Mouse (Mus musculus) neutrophil, adult 83 days (primary cell): ENCODE results near the gene Mcl1. TPM values are rescaled to one million over a fixed set of nuclear protein-coding genes. Genes with fewer than 3 reads are reported as not detected.

ENCODE experiments used
- total RNA-seq, 2 experiments: library from RNA; stranded (reverse); gene quantifications; one replicate each; pipeline ENCODE4 v1.2.4; 2023

Gene Mcl1
- 100 to 1,000 TPM; 760 to 809 TPM for total RNA-seq

GRCm38 (mm10) chr3:95658236-95658867 is at the start of gene Mcl1:
Gene Mcl1 (plus strand): TSS chr3:95658788.

GRCm38 (mm10) chr3:95624628-95625503 is 33.7 kb upstream of the Mcl1 start, which contains the start of gene Ensa:
Gene Ensa (plus strand): TSS chr3:95624993.

GRCm38 (mm10) chr3:95687524-95688421 is 29.2 kb downstream of the Mcl1 start, which contains the start of gene Adamtsl4:
Gene Adamtsl4 (minus strand): TSS chr3:95687917.

Other genes with a start within 250 kb of the Mcl1 start
- gene Arnt, start 224.4 kb upstream of the Mcl1 start, total RNA-seq = 10 to 100 TPM; 53.9 to 57.9 TPM
- 1 to 10 TPM in 1 of 2 experiments, under 1 TPM in 1; 0.97 to 1.5 TPM for gene Ctsk, start 159.5 kb upstream of the Mcl1 start, total RNA-seq
- gene Ctss, start 132.0 kb upstream of the Mcl1 start, total RNA-seq = 100 to 1,000 TPM; 215 to 257 TPM
- gene Hormad1, start 99.1 kb upstream of the Mcl1 start, total RNA-seq = not detected
- gene Golph3l, start 69.9 kb upstream of the Mcl1 start, total RNA-seq = 10 to 100 TPM; 22.1 to 22.2 TPM
- gene Ensa, start 33.8 kb upstream of the Mcl1 start, total RNA-seq = 10 to 100 TPM; 66.0 to 72.8 TPM
- 1 to 10 TPM in 1 of 2 experiments, under 1 TPM in 1; 0.88 to 4.0 TPM for gene Adamtsl4, start 29.1 kb downstream of the Mcl1 start, total RNA-seq
- gene Ecm1, start 80.8 kb downstream of the Mcl1 start, total RNA-seq = 1 to 10 TPM; 4.6 to 8.3 TPM
- gene Tars2, start 101.4 kb downstream of the Mcl1 start, total RNA-seq = 10 to 100 TPM; 13.8 to 19.2 TPM
- 10 to 100 TPM; 45.9 to 48.8 TPM for gene Rprd2, start 160.1 kb downstream of the Mcl1 start, total RNA-seq
- 10 to 100 TPM; 33.6 to 33.7 TPM for gene Prpf3, start 197.1 kb downstream of the Mcl1 start, total RNA-seq
- 100 to 1,000 TPM; 115 to 123 TPM for gene Mrps21, start 212.7 kb downstream of the Mcl1 start, total RNA-seq
- gene Ciart, start 223.5 kb downstream of the Mcl1 start, total RNA-seq = 10 to 100 TPM in 1 of 2 experiments, 1 to 10 TPM in 1; 9.0 to 13.0 TPM
- gene BC028528, start 233.2 kb downstream of the Mcl1 start, total RNA-seq = 10 to 100 TPM; 35.1 to 40.1 TPM
- 10 to 100 TPM; 58.8 to 65.3 TPM for gene Aph1a, start 235.2 kb downstream of the Mcl1 start, total RNA-seq
- not detected for gene Car14, start 245.9 kb downstream of the Mcl1 start, total RNA-seq